Mouse (Mus musculus): ENCODE data around the gene Figla.

The Figla gene

GRCm38 (mm10) chr6:86069856-86070255 lies 53.9 kb downstream of the Figla start:
- no peak for DNase-seq (ENCODE audit: low read depth, low spot score)

GRCm38 (mm10) chr6:86070277-86070676 lies 54.3 kb downstream of the Figla start:
- no peak for DNase-seq (ENCODE audit: low read depth, low spot score)

All from CD4-positive, CD25-positive, alpha-beta regulatory T cell, adult 2 months (primary cell).